Comparison of ENCODE assay signal across 8 mouse cellular contexts in the genomic region with DNA sequence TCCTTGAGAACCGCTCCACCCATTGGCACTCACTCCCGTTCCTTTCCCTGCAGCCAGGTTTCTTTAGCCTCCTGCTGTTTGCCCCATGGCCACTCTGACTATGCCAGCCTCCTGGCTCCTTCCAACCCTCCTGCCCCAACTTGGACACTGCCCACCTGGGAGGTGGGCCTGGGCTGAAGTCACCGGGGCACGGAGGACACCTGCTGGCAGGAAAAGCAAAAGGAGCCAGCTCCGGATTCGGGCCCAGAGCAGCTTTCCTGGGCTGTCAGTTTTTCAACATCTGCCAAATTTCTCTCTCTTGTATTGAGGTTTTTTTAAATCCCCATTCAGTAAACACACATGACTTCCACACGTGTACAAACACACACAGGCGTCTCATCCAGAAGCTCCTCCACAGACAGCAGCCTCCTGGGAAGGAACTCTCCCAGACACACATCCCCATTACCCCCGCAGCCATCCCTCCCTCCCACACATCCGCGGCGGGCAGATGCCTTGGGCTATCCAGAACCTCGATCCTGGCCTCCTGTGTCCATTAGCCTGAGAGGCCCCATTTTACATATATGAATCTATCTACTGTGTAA. TPM values are rescaled to one million over a fixed set of nuclear protein-coding genes. Genes with fewer than 3 reads are reported as not detected.
A peak's percentile ranks its signal among the peaks of the same experiment; 100 is the strongest.
DNase-seq lines count a peak whose midpoint lies in the region; ATAC-seq lines count a peak whose summit lies in the region.

No protein-coding gene starts in this region.

- peaks cover 18% of the 10 kb centered on the region for H3K36me3 ChIP-seq in heart, embryonic 13.5 days

- DNase-seq in layer of hippocampus, adult 11-12 months (ENCODE audit: low spot score): peak; percentile 38
- DNase-seq in layer of hippocampus, adult 9-10 months (ENCODE audit: low spot score): no peak
- peak; percentile 43 for DNase-seq in embryo, embryonic 11 days
- DNase-seq in kidney, postnatal 14 days: peak; percentile 48
- peak; percentile 59 for DNase-seq in lung, postnatal 10 days
- peak; percentile 62 to 63 for DNase-seq in right cerebral cortex, postnatal 10 days (ENCODE audit: low spot score in 2 of 2)

- H3K9ac ChIP-seq in heart, embryonic 13.5 days: peak overlapping the region; percentile 91

- ATAC-seq in heart, embryonic 13.5 days (ENCODE audit: extremely low read depth, insufficient number of reproducible peaks, low FRiP score, low TSS enrichment): no peak
- ATAC-seq in erythroid progenitor cell, adult 5-6 weeks (replicated peaks; ENCODE audit: low FRiP score, poor library complexity, severe bottlenecking): no peak

- peaks cover 49% of the 10 kb centered on the region for H3K4me1 ChIP-seq in heart, embryonic 13.5 days

- peaks cover 11% of the 10 kb centered on the region for H3K27me3 ChIP-seq in heart, embryonic 13.5 days (replicated peaks)

- H3K27ac ChIP-seq in heart, embryonic 13.5 days (replicated peaks): no peak overlapping the region

- H3K4me2 ChIP-seq in heart, embryonic 13.5 days: peak overlapping the region; percentile 84

- H3K9me3 ChIP-seq in heart, embryonic 13.5 days: 0 out of 2 replicates have a peak, but pooled peaks cover 4% of the 10 kb centered on the region

- H3K4me3 ChIP-seq in heart, embryonic 13.5 days: peak overlapping the region; percentile 69

- 14% methylated on average over 13 of the region's 13 CpGs for WGBS in heart, embryonic 13.5 days

RNA-seq across cellular contexts. Expression of gene Tgfb3, which starts 2.4 kb away (rescaled TPM):
- polyA plus RNA-seq in heart, embryonic 13.5 days (2015; fragmentation: Nextera tagmentation; extraction: Ambion mirVana): 23.7 TPM in 2 replicates
- total RNA-seq in erythroid progenitor cell, adult 5-6 weeks (2015; ENCODE audit: low replicate concordance): not detected in 2 replicates
- not detected in 2 replicates for total RNA-seq in erythroid progenitor cell, adult 5-6 weeks (2017; ENCODE audit: low replicate concordance)

RNA-seq across cellular contexts. Expression of gene Ift43, which starts 5.9 kb away (rescaled TPM):
- 108 and 118 TPM in 2 replicates for polyA plus RNA-seq in heart, embryonic 13.5 days (2015; fragmentation: Nextera tagmentation; extraction: Ambion mirVana)
- not detected in 2 replicates for total RNA-seq in erythroid progenitor cell, adult 5-6 weeks (2015; ENCODE audit: low replicate concordance)
- not detected in 2 replicates for total RNA-seq in erythroid progenitor cell, adult 5-6 weeks (2017; ENCODE audit: low replicate concordance)
